24 mouse cellular contexts compared by ENCODE assay signal in the genomic region with DNA sequence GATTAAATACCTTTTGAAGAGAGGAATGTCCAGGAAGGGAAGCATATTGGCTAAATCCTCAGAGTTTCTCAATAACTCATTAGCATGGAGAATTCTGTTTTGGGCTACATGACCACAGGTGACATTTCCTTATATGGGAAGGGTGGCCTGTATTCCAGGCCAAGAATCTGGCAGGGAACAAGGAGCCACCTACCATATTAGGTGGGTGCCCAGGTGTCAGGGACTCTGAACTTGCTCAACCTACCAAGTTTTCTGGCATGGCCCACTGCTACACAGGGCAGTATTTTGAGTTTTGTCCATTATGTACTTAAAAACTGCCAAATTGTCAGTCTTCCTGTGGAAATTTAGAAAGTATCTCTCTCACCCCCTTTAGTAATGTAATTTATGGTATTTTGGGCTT. TPM values are rescaled to one million over a fixed set of nuclear protein-coding genes. Genes with fewer than 3 reads are reported as not detected.
A peak's percentile ranks its signal among the peaks of the same experiment; 100 is the strongest.
DNase-seq lines count a peak whose midpoint lies in the region; ATAC-seq and TF ChIP-seq lines count a peak whose summit lies in the region.
"Had no signal": no experiment of that assay in that cellular context is flagged by ENCODE, and none has a peak within 500 bp of the region (broad histone marks: within the 10 kb centered on the region; RNA-seq: fewer than 3 reads in every experiment).

No protein-coding gene starts in this region.

- H3K27me3 ChIP-seq in liver, adult 2 months (ENCODE audit: control insufficient read depth, insufficient read depth, low read length) = no peaks in the 10 kb centered on the region
- no peaks in the 10 kb centered on the region for H3K27me3 ChIP-seq in liver, embryonic 12.5 days (replicated peaks)
- H3K27me3 ChIP-seq: CH12.LX, Patski had no signal

- H3K27ac ChIP-seq in liver, adult 2 months (replicated peaks; ENCODE audit: insufficient read depth, low read depth, low read length) = no peak overlapping the region
- H3K27ac ChIP-seq in liver, embryonic 12.5 days = no peak overlapping the region

- DNase-seq in liver, adult 2 months (ENCODE audit: extremely low read depth, low read depth, low spot score) = peak; percentile 93
- DNase-seq: adrenal gland, adult 2 months; adrenal gland, adult 8-10 months; adrenal gland, postnatal 10 days; adrenal gland, postnatal 14 days; adrenal gland, postnatal 25 days; adrenal gland, postnatal 36 days; B cell, adult 2 months; cerebellum, adult 11 months; cerebellum, adult 11-12 months; cerebellum, adult 18-20 months; cerebellum, adult 2 months had no signal

- H3K79me2 ChIP-seq in liver, adult 2 months (ENCODE audit: control insufficient read depth, insufficient read depth, low read length) = no peaks in the 10 kb centered on the region

- TF ChIP-seq POLR2A in liver, adult 2 months (IDR thresholded peaks at IDR 0.05; ENCODE audit: extremely low read depth, insufficient read depth, low read length) = no peak

- no peak overlapping the region for H3K9ac ChIP-seq in liver, adult 2 months (ENCODE audit: low read depth, low read length)
- no peak overlapping the region for H3K9ac ChIP-seq in liver, embryonic 12.5 days

- no peak overlapping the region for H3K4me2 ChIP-seq in liver, embryonic 12.5 days

- peaks cover 5% of the 10 kb centered on the region; the same call in 1 of the 2 replicates for H3K9me3 ChIP-seq in liver, embryonic 12.5 days (replicated peaks)
- H3K9me3 ChIP-seq: G1E had no signal

- H3K4me3 ChIP-seq in liver, adult 2 months (ENCODE audit: insufficient read depth, low read depth, low read length) = no peak overlapping the region
- H3K4me3 ChIP-seq in liver, embryonic 12.5 days = no peak overlapping the region

- peaks cover 14% of the 10 kb centered on the region for H3K4me1 ChIP-seq in liver, adult 2 months (ENCODE audit: control insufficient read depth, insufficient read depth, low read length)
- H3K4me1 ChIP-seq in liver, embryonic 12.5 days = no peaks in the 10 kb centered on the region

- H3K36me3 ChIP-seq in liver, adult 2 months (ENCODE audit: control insufficient read depth, insufficient read depth, low read length) = no peaks in the 10 kb centered on the region
- no peaks in the 10 kb centered on the region for H3K36me3 ChIP-seq in liver, embryonic 12.5 days
- H3K36me3 ChIP-seq: G1E had no signal

- no peak for ATAC-seq in liver, embryonic 12.5 days
- ATAC-seq: activated CD4-positive, CD25-positive, alpha-beta regulatory T cell, adult 4 months; CD4-positive, CD25-positive, alpha-beta regulatory T cell, adult 4 months; Patski had no signal

- TF ChIP-seq CTCF in liver, adult 2 months (IDR thresholded peaks at IDR 0.05; ENCODE audit: low read depth, low read length) = no peak

RNA-seq across cellular contexts. Expression of a gene that starts 4.3 kb away (rescaled TPM):
- total RNA-seq in liver, adult 2 months (2014; rRNA removed) = 9.8 and 14.3 TPM in 2 replicates
- polyA plus RNA-seq in liver, adult 2 months (2012; rRNA removed) = 3.0 and 276 TPM in 2 replicates
- polyA plus RNA-seq in liver, embryonic 12.5 days (2016; fragmentation: Nextera tagmentation; extraction: Ambion mirVana) = not detected in 2 replicates
- total RNA-seq: adrenal gland, adult 18-20 months; adrenal gland, adult 8-10 months; adrenal gland, postnatal 25 days; adrenal gland, postnatal 36 days; adrenal gland, postnatal 4 days; CH12.LX; ES-E14; G1E; MEL had no signal
- polyA plus RNA-seq: activated CD4-positive, CD25-positive, alpha-beta regulatory T cell, adult 4 months; adrenal gland, adult 2 months; brain, embryonic 14.5 days; C2C12; CD4-positive, CD25-positive, alpha-beta regulatory T cell, adult 4 months; cerebellum, adult 2 months; G1E; Patski had no signal

RNA-seq across cellular contexts. Expression of a gene that starts 43.5 kb away (rescaled TPM):
- 49.5 and 90.1 TPM in 2 replicates for total RNA-seq in liver, adult 2 months (2014; rRNA removed)
- 8.1 and 69.7 TPM in 2 replicates for polyA plus RNA-seq in liver, adult 2 months (2012; rRNA removed)
- polyA plus RNA-seq in liver, embryonic 12.5 days (2016; fragmentation: Nextera tagmentation; extraction: Ambion mirVana) = not detected in 2 replicates
- total RNA-seq: adrenal gland, adult 18-20 months; adrenal gland, adult 8-10 months; adrenal gland, postnatal 10 days; adrenal gland, postnatal 14 days; adrenal gland, postnatal 25 days; adrenal gland, postnatal 36 days; adrenal gland, postnatal 4 days; CH12.LX; ES-E14; G1E; MEL had no signal
- polyA plus RNA-seq: activated CD4-positive, CD25-positive, alpha-beta regulatory T cell, adult 4 months; adrenal gland, adult 2 months; brain, embryonic 14.5 days; C2C12; CD4-positive, CD25-positive, alpha-beta regulatory T cell, adult 4 months; cerebellum, adult 2 months; G1E; Patski had no signal
